Mouse (Mus musculus): ENCODE data around the gene BC080695.
"Not testable (repeated sequence)": the region's sequence is repeated elsewhere in the genome, so short reads cannot be mapped to it uniquely, and the experiment has no call there.

Gene BC080695

DNA sequence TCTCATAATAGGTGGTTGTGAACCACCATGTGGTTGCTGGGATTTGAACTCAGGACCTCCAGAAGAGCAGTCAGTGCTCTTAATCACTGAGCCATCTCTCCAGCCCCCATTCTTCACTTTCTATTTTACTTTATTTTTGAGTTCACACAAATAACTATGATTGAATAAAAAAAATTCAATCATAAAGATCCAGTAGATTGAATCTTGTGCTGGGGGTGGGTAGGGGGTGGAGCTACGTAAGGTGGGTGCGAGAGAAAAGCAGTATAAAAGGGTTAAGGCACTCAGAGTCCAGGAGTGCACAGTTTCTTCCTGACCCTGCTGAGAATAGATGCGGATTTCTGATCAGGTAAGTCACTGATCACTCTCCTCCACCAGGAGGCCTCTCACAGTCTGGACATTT, at the start of gene BC080695, which contains the start of gene Gm13057:
Gene BC080695 (plus strand): TSS at position 301 of the 400 bp plus-strand sequence.
Gene Gm13057 (plus strand): TSS at position 310 of the 400 bp plus-strand sequence.
- not testable (repeated sequence) for DNase-seq

DNA sequence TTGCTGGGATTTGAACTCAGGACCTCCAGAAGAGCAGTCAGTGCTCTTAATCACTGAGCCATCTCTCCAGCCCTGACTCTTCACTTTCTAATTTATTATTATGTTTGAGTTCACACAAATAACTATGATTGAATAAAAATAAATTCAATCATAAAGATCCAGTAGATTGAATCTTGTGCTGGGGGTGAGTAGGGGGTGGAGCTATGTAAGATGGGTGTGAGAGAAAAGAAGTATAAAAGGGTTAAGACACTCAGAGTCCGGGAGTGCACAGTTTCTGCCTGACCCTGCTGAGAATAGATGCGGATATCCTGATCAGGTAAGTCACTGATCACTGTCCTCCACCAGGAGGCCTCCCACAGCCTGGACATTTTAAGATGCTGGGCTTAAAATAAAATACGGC, 40.5 kb upstream of the BC080695 start, which contains the start of gene Gm13043:
Gene Gm13043 (plus strand): TSS at position 301 of the 400 bp plus-strand sequence.
- DNase-seq: no peak

DNA sequence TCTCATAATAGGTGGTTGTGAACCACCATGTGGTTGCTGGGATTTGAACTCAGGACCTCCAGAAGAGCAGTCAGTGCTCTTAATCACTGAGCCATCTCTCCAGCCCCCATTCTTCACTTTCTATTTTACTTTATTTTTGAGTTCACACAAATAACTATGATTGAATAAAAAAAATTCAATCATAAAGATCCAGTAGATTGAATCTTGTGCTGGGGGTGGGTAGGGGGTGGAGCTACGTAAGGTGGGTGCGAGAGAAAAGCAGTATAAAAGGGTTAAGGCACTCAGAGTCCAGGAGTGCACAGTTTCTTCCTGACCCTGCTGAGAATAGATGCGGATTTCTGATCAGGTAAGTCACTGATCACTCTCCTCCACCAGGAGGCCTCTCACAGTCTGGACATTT, 15.8 kb upstream of the BC080695 start, which contains the start of gene Gm13040:
Gene Gm13040 (plus strand): TSS at position 301 of the 400 bp plus-strand sequence.
- DNase-seq: not testable (repeated sequence)

DNA sequence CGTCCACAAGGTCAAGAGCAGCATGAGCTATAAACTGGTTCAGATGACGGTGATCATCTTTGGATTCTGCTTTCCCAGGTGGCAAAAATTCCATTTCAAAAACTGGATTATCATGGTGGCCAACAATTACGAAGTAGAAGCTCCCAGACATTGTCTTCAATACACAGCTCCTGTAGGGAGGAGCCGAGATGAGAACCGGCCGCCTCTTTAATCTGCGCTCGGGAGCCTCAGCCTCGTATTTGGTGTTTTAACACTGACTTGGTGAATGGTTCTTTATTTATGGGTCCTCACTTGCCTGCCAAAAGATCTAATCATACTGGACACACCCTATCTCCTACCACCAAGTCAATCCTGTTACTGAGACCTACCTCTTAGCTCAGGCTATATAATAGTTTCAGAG, 60.4 kb downstream of the BC080695 start:
- not testable (repeated sequence) for DNase-seq

DNA sequence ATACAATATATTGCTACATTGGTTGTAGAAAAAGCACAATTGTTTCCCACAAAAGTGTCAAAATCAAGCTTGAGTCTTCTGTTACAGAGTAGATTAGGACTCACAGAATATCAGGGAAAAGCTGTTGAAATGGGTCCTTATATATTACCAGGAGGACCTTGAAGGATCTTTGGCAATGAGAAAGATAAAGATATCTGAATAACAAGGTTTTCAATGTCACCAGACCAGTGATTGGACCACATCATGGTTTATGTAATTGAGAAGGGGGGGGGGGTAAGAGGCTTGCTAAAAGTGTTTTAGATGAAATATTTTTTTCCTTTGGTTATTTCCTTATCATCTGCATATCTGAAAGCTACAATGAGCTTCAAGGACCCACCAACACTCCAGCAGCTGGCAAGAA, 63.2 kb downstream of the BC080695 start, which contains the start of gene Gm13083:
Gene Gm13083 (plus strand): TSS at position 301 of the 400 bp plus-strand sequence.
- DNase-seq: not testable (repeated sequence)

DNA sequence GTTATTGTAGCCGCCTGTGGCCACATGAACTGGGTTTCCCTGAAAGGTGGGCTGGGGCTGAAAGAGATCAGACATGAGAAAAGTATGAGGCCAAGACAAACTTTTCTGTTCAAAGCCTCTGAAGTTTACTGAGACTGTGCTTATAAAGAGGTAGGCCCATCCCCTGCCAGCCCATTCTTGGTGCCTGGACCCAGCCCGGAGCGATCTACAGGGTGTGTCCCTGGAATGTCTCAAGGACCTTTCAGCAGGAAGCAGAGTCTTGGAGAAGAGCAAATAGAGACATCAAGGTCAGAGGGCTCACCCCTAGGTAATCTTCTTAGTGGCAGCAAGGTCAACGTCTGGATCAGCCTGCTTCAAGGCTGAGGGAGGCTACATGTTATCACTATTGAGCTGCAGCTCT, 66.6 kb downstream of the BC080695 start:
- DNase-seq: not testable (repeated sequence)

All from spleen, adult 18-20 months (tissue).